Mouse (Mus musculus) midbrain, embryonic 16.5 days (tissue): Measurements from ENCODE around the gene Zfp672. TPM values are rescaled to one million over a fixed set of nuclear protein-coding genes. Genes with fewer than 3 reads are reported as not detected.

Source experiments
- ATAC-seq: fragments of 200-750 bp; cut with Nextera tagmentation; 2 replicates; pipeline ENCODE4 v1.8.0; 2017; ENCODE audit warnings: moderate TSS enrichment
- H3K27ac ChIP-seq: fragments of 300-500 bp; sonication (generic); 2 replicates; pipeline ENCODE4 v1.5.1; 2014; ENCODE audit warnings: mild to moderate bottlenecking, low read length, mixed read lengths
- H3K27me3 ChIP-seq: fragments of 300-500 bp; sonication (generic); 2 replicates; pipeline ENCODE4 v1.6.1; 2014; ENCODE audit warnings: low read depth, low read length, mixed read lengths; ENCODE audit not compliant: control insufficient read depth, insufficient read depth
- H3K36me3 ChIP-seq: fragments of 300-500 bp; sonication (generic); 2 replicates; pipeline ENCODE4 v1.6.1; 2014; ENCODE audit warnings: mild to moderate bottlenecking, low read length, moderate library complexity, mixed read lengths; ENCODE audit not compliant: control insufficient read depth, insufficient read depth
- H3K4me1 ChIP-seq: fragments of 300-500 bp; sonication (generic); 2 replicates; pipeline ENCODE4 v1.6.1; 2014; ENCODE audit warnings: mild to moderate bottlenecking, low read length, mixed read lengths; ENCODE audit not compliant: control insufficient read depth, insufficient read depth
- H3K4me2 ChIP-seq: fragments of 300-500 bp; sonication (generic); 2 replicates; pipeline ENCODE4 v1.6.1; 2014; ENCODE audit warnings: mild to moderate bottlenecking, low read length, mixed read lengths
- H3K4me3 ChIP-seq: fragments of 300-500 bp; sonication (generic); 2 replicates; pipeline ENCODE4 v1.5.1; 2014; ENCODE audit warnings: low read depth, mild to moderate bottlenecking, low read length, moderate library complexity, mixed read lengths
- H3K9ac ChIP-seq: fragments of 300-500 bp; sonication (generic); 2 replicates; pipeline ENCODE4 v1.6.1; 2014; ENCODE audit warnings: low read depth, low read length, mixed read lengths
- H3K9me3 ChIP-seq: fragments of 300-500 bp; sonication (generic); replicated peaks from 2 replicates; pipeline ENCODE4 v1.6.1; 2014; ENCODE audit warnings: mild to moderate bottlenecking, low read length, mixed read lengths; ENCODE audit not compliant: control insufficient read depth, poor library complexity, severe bottlenecking
- WGBS: fragments of 180-500 bp; shearing (Covaris S2); extraction: QIAGEN DNeasy Blood & Tissue Kit; methylation state at CpG from one replicate; pipeline ENCODE4 v1.1.7; 2014; 5-methylcytosine and 5-hydroxymethylcytosine counted together
- polyA plus RNA-seq: library from polyadenylated mRNA; unstranded; fragments of >200 nt; fragmentation: Nextera tagmentation; extraction: Ambion mirVana; gene quantifications from 2 replicates; pipeline ENCODE4 v1.2.1, GENCODE M21; 2015

The Zfp672 gene
- polyA plus RNA-seq, 1 experiment from 2014 or later, result 40.2 TPM

DNA sequence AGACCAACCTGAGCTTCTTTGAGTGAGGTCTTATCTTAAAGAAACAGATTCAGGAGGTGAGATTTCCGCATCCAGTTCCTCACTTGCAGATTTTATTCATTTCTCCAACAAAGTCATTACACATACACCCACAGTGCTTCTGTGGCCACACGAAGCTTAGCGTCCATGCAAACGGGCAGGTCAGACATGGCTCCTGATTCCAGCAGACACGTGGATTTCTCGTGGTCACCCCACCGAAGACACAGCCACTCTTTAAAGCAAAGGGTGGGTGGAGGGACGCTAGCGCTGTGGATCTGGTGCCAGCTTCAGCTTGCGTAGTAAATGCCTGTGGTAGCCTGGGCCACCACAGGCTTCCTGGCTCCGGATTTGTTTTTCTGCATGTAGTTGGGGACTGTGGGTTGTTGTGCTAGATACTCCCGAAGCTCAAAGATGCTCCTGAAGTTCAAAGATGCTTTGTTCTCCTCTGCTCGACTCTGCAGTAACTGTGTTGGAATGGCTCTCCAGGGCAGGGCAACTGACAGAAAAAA is 48.1 kb downstream of the Zfp672 start:
- H3K4me1 ChIP-seq, result no peaks in the 10 kb centered on the region
- no peaks in the 10 kb centered on the region for H3K27me3 ChIP-seq
- H3K9ac ChIP-seq, result no peak overlapping the region
- H3K36me3 ChIP-seq, result no peaks in the 10 kb centered on the region
- H3K9me3 ChIP-seq, result no peaks in the 10 kb centered on the region
- ATAC-seq, result no peak
- no peak overlapping the region for H3K27ac ChIP-seq
- no peak overlapping the region for H3K4me2 ChIP-seq
- WGBS, result 87% methylated on average over 13 of the region's 13 CpGs
- H3K4me3 ChIP-seq, result no peak overlapping the region

DNA sequence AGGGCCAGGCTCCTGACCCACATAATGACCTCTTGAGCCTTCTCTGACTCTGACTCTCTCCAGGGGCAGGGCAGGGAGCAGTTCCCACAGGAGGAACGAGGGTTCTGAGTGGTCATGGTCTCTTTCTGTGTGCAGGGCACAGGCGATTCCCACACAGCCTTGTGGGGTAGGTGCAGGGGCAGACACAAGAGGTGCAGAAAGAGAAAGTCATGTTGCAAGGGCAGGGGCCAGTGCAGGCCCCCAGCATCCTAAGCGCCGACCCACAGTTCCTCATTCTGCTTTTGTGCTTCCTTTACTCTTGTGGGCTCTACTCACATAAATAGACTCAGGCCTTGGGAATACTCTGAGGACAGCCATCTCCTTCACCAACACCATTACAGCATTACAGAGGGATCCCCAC is 54.4 kb downstream of the Zfp672 start:
- H3K27me3 ChIP-seq, result no peaks in the 10 kb centered on the region
- no peaks in the 10 kb centered on the region for H3K36me3 ChIP-seq
- H3K4me3 ChIP-seq, result no peak overlapping the region
- no peaks in the 10 kb centered on the region for H3K9me3 ChIP-seq
- H3K9ac ChIP-seq, result no peak overlapping the region
- no peak overlapping the region for H3K4me2 ChIP-seq
- H3K27ac ChIP-seq, result no peak overlapping the region
- 78% methylated on average over 4 of the region's 4 CpGs for WGBS
- ATAC-seq, result no peak
- no peaks in the 10 kb centered on the region for H3K4me1 ChIP-seq

DNA sequence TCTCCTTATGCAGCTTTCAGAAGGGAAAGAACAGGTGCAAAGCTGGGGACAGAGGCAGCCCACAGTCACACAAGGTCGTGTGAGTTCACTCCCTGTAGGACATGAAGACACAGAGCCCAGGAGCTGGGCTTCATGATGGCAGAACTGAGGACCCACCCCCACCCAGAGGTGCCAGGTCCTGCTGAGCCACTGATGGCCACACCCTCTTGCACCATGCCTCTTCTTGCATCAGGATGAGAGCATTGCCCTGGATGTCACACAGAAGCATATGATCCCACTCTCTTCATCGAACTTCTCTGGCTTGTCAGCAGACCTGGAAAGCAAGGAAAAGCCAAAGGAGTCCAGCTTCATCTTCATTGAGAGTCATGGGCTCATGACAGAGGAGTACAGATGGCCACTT is 55.6 kb downstream of the Zfp672 start, which contains the start of gene 4930438A08Rik:
TSS of gene 4930438A08Rik (plus strand) at position 228 of the 400 bp plus-strand sequence.
- no peaks in the 10 kb centered on the region for H3K4me1 ChIP-seq
- no peak for ATAC-seq
- H3K9me3 ChIP-seq, result no peaks in the 10 kb centered on the region
- no peak within 1 kb of the TSS for H3K9ac ChIP-seq
- 63% methylated on average over 2 of the region's 2 CpGs for WGBS
- no peak within 1 kb of the TSS for H3K27ac ChIP-seq
- no peak within 1 kb of the TSS for H3K4me2 ChIP-seq
- H3K27me3 ChIP-seq, result no peaks in the 10 kb centered on the region
- H3K36me3 ChIP-seq, result no peaks in the 10 kb centered on the region
- H3K4me3 ChIP-seq, result no peak within 1 kb of the TSS

DNA sequence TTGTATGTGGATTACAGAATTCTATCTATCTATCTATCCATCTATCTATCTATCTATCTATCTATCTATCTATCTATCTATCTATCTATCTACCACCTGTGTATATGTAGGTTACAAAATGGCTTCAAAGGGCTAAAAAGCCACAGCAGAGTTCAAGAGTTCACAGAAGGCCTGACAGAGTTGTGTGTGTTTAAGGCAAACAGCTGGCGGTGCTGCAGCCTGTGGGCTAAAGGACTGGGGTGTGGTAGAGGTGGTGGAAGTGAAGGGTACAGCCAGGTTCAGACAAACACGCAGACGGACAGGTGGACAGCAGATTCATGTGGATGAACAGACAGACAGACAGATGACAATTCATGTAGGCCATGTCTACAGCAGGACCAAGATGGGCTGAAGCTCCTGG is 61.9 kb downstream of the Zfp672 start:
- Histone ChIP-seq H3K36me3 (no peaks in the 10 kb centered on the region), H3K4me1 (no peaks in the 10 kb centered on the region), H3K4me2 (no peak overlapping the region), H3K9ac (no peak overlapping the region), H3K4me3 (no peak overlapping the region), H3K27ac (no peak overlapping the region), H3K27me3 (no peaks in the 10 kb centered on the region), H3K9me3 (no peaks in the 10 kb centered on the region)
- ATAC-seq, result no peak
- WGBS, result 93% methylated on average over 3 of the region's 3 CpGs

Other genes with a start within 250 kb of the Zfp672 start
- gene Gm12248, start 237.2 kb downstream of the Zfp672 start, polyA plus RNA-seq, result 0.13 TPM in 1 of 2 replicates, not detected in the other
- 105 and 113 TPM in 2 replicates for gene Cnot8, start 226.2 kb downstream of the Zfp672 start, polyA plus RNA-seq
- gene Gemin5, start 161.8 kb downstream of the Zfp672 start, polyA plus RNA-seq, result 12.7 and 13.9 TPM in 2 replicates
- 88.5 and 93.4 TPM in 2 replicates for gene Mrpl22, start 158.7 kb downstream of the Zfp672 start, polyA plus RNA-seq
- 1.2 and 1.6 TPM in 2 replicates for gene Igtp, start 130.8 kb downstream of the Zfp672 start, polyA plus RNA-seq
- 1.0 and 1.1 TPM in 2 replicates for gene Irgm2, start 130.7 kb downstream of the Zfp672 start, polyA plus RNA-seq
- gene 4930438A08Rik, start 55.5 kb downstream of the Zfp672 start, polyA plus RNA-seq, result not detected in 2 replicates
- gene Zfp692, start 23.3 kb downstream of the Zfp672 start, polyA plus RNA-seq, result 32.2 and 32.4 TPM in 2 replicates
- gene Sh3bp5l, start 385 bp upstream of the Zfp672 start, polyA plus RNA-seq, result 52.4 and 53.2 TPM in 2 replicates
- gene Lypd8, start 48.7 kb upstream of the Zfp672 start, polyA plus RNA-seq, result not detected in 2 replicates
- gene 1810065E05Rik, start 90.8 kb upstream of the Zfp672 start, polyA plus RNA-seq, result not detected in 2 replicates
- not detected in 2 replicates for gene Gm12253, start 102.2 kb upstream of the Zfp672 start, polyA plus RNA-seq
- gene Lypd9, start 122.6 kb upstream of the Zfp672 start, polyA plus RNA-seq, result not detected in 2 replicates
- gene Olfr30, start 131.9 kb upstream of the Zfp672 start, polyA plus RNA-seq, result not detected in 2 replicates
- gene Olfr332, start 162.2 kb upstream of the Zfp672 start, polyA plus RNA-seq, result not detected in 2 replicates
- not detected in 2 replicates for gene Olfr331, start 172.2 kb upstream of the Zfp672 start, polyA plus RNA-seq
- not detected in 2 replicates for gene Olfr330, start 204.5 kb upstream of the Zfp672 start, polyA plus RNA-seq
- not detected in 2 replicates for gene Olfr329-ps, start 216.1 kb upstream of the Zfp672 start, polyA plus RNA-seq
- 0.07 TPM in 1 of 2 replicates, not detected in the other for gene Olfr328, start 225.3 kb upstream of the Zfp672 start, polyA plus RNA-seq
- gene Olfr224, start 240.2 kb upstream of the Zfp672 start, polyA plus RNA-seq, result not detected in 2 replicates
- not detected in 2 replicates for gene Olfr325, start 247.4 kb upstream of the Zfp672 start, polyA plus RNA-seq